Mouse (Mus musculus) hindbrain, postnatal 0 days (tissue): ENCODE measurements around the gene Dlx6. TPM values are rescaled to one million over a fixed set of nuclear protein-coding genes. Genes with fewer than 3 reads are reported as not detected.

Experiments used
- ATAC-seq: fragments of 200-750 bp; cut with Nextera tagmentation; 2 replicates; pipeline ENCODE4 v1.8.0; 2017; ENCODE audit warnings: mild to moderate bottlenecking, moderate TSS enrichment, moderate library complexity
- DNase-seq: peaks from one replicate; pipeline ENCODE4 v3.0.0-alpha.2; 2015; ENCODE audit warnings: low spot score
- H3K27ac ChIP-seq: fragments of 300-500 bp; sonication (generic); 2 replicates; pipeline ENCODE4 v1.5.1; 2014; ENCODE audit warnings: mild to moderate bottlenecking
- H3K27me3 ChIP-seq: fragments of 300-500 bp; sonication (generic); 2 replicates; pipeline ENCODE4 v1.6.1; 2014; ENCODE audit warnings: low read length, mixed read lengths; ENCODE audit not compliant: insufficient read depth
- H3K36me3 ChIP-seq: fragments of 300-500 bp; sonication (generic); 2 replicates; pipeline ENCODE4 v1.6.1; 2014; ENCODE audit warnings: low read length, mixed read lengths; ENCODE audit not compliant: insufficient read depth
- H3K4me1 ChIP-seq: fragments of 300-500 bp; sonication (generic); 2 replicates; pipeline ENCODE4 v1.6.1; 2014; ENCODE audit warnings: antibody characterized with exemption, low read length, mixed read lengths; ENCODE audit not compliant: insufficient read depth
- H3K4me2 ChIP-seq: fragments of 300-500 bp; sonication (generic); 2 replicates; pipeline ENCODE4 v1.6.1; 2014; ENCODE audit warnings: low read depth, mild to moderate bottlenecking, low read length, moderate library complexity, mixed read lengths
- H3K4me3 ChIP-seq: fragments of 300-500 bp; sonication (generic); 2 replicates; pipeline ENCODE4 v1.5.1; 2014; ENCODE audit warnings: low read length
- H3K9ac ChIP-seq: fragments of 300-500 bp; sonication (generic); replicated peaks from 2 replicates; pipeline ENCODE4 v1.6.1; 2014; ENCODE audit warnings: mild to moderate bottlenecking, low read length, moderate library complexity, mixed read lengths
- H3K9me3 ChIP-seq: fragments of 300-500 bp; sonication (generic); 2 replicates; pipeline ENCODE4 v1.6.1; 2016; ENCODE audit warnings: low read length, mixed read lengths
- CTCF ChIP-seq: IDR thresholded peaks from 2 replicates; pipeline ENCODE4 v1.5.1; 2016; ENCODE audit warnings: antibody characterized with exemption, control low read depth, low read depth
- WGBS: fragments of 180-500 bp; shearing (Covaris S2); extraction: QIAGEN DNeasy Blood & Tissue Kit; methylation state at CpG from one replicate; pipeline ENCODE4 v1.1.7; 2014; 5-methylcytosine and 5-hydroxymethylcytosine counted together
- polyA plus RNA-seq: library from polyadenylated mRNA; unstranded; fragments of >200 nt; fragmentation: Nextera tagmentation; extraction: Ambion mirVana; gene quantifications from 2 replicates; pipeline ENCODE4 v1.2.1, GENCODE M21; 2015
- total RNA-seq: library from RNA; depleted of rRNA; stranded (reverse); fragments of >200 nt; gene quantifications from 2 replicates; pipeline ENCODE4 v1.2.3, GENCODE M21; 2014

The Dlx6 gene
- total and polyA plus RNA-seq, 2 experiments from 2014 or later, result not detected

DNA sequence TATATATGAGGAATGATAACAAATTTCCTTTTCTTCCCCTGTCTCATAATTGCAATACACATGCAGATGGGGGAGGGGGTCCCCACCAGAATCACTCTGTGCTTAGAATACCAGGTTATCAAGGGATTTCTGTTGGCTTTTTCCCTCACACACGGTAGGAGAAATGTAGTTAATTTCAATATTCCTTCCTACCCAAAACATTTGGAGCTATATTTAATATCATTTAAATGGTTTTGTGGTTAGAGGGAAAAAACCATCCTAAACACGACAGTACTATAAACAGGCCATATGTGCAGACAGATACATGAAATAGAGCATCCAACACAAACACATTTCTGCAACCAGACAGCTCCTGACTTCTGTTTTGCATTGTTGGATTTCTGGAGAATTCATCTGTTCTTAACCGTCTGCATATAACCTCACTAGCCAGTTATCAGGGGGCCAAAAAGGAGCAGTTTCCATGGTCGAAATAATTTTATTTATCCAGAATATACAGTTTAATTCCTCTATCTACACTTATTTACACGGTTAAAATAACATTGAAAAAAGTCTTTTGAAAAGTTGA is 14.3 kb downstream of the Dlx6 start:
- WGBS, result 6% methylated on average over 5 of the region's 5 CpGs
- no peak for DNase-seq
- no peak overlapping the region for H3K4me2 ChIP-seq

GRCm38 (mm10) chr6:6877981-6878840 is 15.1 kb downstream of the Dlx6 start:
- no peaks in the 10 kb centered on the region; the same call in 1 of the 2 replicates for H3K4me1 ChIP-seq
- H3K9ac ChIP-seq, result no peak overlapping the region
- no peak overlapping the region for H3K4me3 ChIP-seq
- H3K36me3 ChIP-seq, result no peaks in the 10 kb centered on the region
- no peak for TF ChIP-seq CTCF
- WGBS, result 3% methylated on average over 34 of the region's 34 CpGs
- DNase-seq (no peak), ATAC-seq (no peak)
- no peaks in the 10 kb centered on the region for H3K9me3 ChIP-seq
- peaks cover 90% of the 10 kb centered on the region for H3K27me3 ChIP-seq
- no peak overlapping the region for H3K4me2 ChIP-seq
- H3K27ac ChIP-seq, result no peak overlapping the region

More for the DNA sequence above, 14.3 kb downstream of the Dlx6 start:
- Histone ChIP-seq H3K36me3 (no peaks in the 10 kb centered on the region), H3K4me1 (no peaks in the 10 kb centered on the region; the same call in 1 of the 2 replicates), H3K27ac (no peak overlapping the region), H3K4me3 (no peak overlapping the region), H3K9me3 (no peaks in the 10 kb centered on the region), H3K27me3 (peaks cover 84% of the 10 kb centered on the region), H3K9ac (no peak overlapping the region)
- ATAC-seq, result no peak
- no peak for TF ChIP-seq CTCF

DNA sequence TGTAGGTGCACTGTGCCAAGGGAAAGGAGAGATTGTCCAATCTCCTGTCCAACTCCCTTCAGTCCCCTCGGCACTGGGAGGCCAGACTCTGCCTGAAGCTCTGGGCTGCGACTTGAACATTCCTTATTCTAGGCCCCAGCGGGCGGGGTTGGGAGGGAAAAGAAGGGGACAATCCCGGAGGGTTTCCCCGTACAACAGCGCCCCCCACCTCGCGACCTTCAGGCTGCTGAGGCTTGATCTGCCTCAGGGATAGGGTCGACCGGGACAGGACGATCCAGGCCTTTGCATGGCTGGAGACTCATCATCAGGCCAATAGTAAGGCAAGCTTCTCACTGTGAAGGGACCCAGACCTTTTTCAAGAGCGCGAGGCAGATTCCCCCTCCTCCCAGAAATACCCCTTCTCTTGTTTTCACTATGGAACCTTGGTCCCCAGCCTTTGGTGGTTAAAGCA is 15.7 kb downstream of the Dlx6 start:
- 2% methylated on average over 14 of the region's 14 CpGs for WGBS
- no peak for TF ChIP-seq CTCF
- no peaks in the 10 kb centered on the region; the same call in 1 of the 2 replicates for H3K4me1 ChIP-seq
- H3K9me3 ChIP-seq, result no peaks in the 10 kb centered on the region
- no peak overlapping the region for H3K4me2 ChIP-seq
- H3K4me3 ChIP-seq, result no peak overlapping the region
- DNase-seq (no peak), ATAC-seq (no peak)
- no peak overlapping the region for H3K9ac ChIP-seq
- peaks cover 92% of the 10 kb centered on the region for H3K27me3 ChIP-seq
- H3K27ac ChIP-seq, result no peak overlapping the region
- no peaks in the 10 kb centered on the region for H3K36me3 ChIP-seq

DNA sequence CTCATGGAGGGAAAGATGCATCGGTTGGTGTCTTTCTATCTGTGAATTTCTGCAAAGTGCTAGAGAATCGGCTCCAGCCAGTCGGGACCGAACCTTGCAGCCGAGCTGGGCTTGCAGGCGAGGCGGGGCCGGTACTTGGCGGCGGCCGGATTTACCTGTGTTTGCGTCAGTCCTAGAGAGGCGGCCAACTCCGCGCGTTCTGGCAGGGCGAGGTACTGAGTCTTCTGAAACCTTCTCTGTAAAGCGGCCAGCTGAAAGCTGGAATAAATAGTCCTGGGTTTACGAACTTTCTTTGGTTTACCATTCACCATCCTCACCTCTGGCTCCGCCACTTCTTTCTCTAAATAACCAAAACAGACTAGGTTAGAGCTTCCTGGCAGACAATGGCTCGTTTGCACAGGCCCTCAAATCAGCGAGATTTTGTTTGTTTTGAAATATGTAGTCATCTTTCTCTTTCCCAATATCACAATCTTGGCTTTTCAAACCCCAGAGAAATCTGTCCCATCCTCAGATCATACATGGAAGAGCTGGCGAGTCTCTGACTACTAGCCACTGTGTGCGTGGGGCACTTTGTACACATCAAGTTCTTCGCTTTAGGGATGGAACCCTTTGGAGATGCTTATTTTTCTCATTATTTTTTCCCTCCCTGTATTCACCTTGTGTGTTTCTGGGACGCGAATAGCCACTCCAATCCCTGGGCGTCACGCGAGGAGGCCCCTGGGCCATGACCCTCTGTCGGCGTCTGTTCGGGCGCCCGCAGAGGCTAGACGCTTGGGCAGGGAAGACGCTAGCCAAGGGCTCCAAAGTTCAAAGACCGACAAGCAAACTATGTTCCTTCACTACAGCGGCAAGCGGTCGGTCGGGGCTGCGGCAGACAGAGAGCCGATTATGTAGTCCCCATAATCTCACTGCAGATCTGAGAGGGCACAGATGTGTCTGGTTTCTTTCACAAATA is 16.5 kb downstream of the Dlx6 start:
- H3K27me3 ChIP-seq, result peaks cover 85% of the 10 kb centered on the region
- H3K36me3 ChIP-seq, result no peaks in the 10 kb centered on the region
- no peak overlapping the region for H3K4me2 ChIP-seq
- no peak overlapping the region for H3K4me3 ChIP-seq
- no peak overlapping the region for H3K27ac ChIP-seq
- ATAC-seq, result no peak
- no peak overlapping the region for H3K9ac ChIP-seq
- no peaks in the 10 kb centered on the region for H3K9me3 ChIP-seq
- no peak for TF ChIP-seq CTCF
- 3% methylated on average over 44 of the region's 44 CpGs for WGBS
- DNase-seq, result no peak
- H3K4me1 ChIP-seq, result no peaks in the 10 kb centered on the region; the same call in 1 of the 2 replicates

DNA sequence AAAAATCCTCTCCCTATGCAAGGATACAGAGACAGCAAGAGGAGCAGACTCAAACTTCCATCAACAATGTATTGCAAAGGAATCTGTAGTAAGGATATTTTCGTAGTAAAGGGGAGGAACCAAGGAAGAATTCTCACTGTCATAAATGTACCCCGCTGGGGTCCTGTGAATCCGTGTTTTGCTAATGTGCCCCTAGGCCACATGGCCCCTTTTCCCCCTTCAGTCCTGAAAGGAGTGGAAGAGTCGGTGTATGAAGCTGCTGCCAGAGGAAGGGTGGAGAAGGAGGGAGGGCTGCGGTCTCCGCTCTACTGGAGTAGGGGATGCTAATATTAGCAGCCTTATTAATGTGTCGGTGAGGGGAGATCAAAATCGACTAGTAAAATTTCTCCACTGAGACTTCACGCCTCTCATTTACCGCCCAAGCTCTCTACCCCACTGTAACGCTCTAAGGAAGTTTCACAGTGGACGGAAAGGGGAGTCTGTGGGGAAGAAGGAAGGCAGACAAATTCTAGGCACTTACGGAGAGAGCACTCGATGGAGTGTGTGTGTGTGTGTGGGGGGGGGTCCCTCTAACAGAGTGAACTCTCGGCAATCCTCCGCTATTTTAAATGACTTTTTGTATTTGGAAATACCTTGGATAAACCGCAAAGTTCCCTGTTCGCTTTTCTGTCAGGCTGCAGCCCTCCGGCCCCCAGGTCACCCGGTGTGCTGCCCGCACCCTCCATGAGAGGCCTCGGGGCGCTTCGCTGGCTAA is 17.4 kb downstream of the Dlx6 start:
- H3K4me2 ChIP-seq, result no peak overlapping the region
- TF ChIP-seq CTCF, result no peak
- peaks cover 79% of the 10 kb centered on the region for H3K27me3 ChIP-seq
- H3K9ac ChIP-seq, result no peak overlapping the region
- DNase-seq (no peak), ATAC-seq (no peak)
- no peaks in the 10 kb centered on the region; the same call in 1 of the 2 replicates for H3K4me1 ChIP-seq
- no peaks in the 10 kb centered on the region for H3K9me3 ChIP-seq
- no peak overlapping the region for H3K27ac ChIP-seq
- peak overlapping the region; percentile 35 for H3K4me3 ChIP-seq
- WGBS, result under 1% methylated on average over 24 of the region's 24 CpGs
- H3K36me3 ChIP-seq, result no peaks in the 10 kb centered on the region
